Mouse (Mus musculus) liver (tissue): ENCODE measurements at regions not wholly inside any gene's neighbourhood (a gene's known extent, or its start where the extent isn't known, plus 50 kb on each side); places are given as distances from the start of the nearest gene placed in this dataset.

Experiments
- DNase-seq: peaks from one replicate; pipeline ENCODE4 v3.0.0-alpha.2; 2020; ENCODE audit warnings: mixed read lengths

GRCm38 (mm10) chr8:41648276-41648675 is 231.4 kb upstream of the Frg1 start:
- no peak for DNase-seq

GRCm38 (mm10) chr8:41644626-41645025 is 227.8 kb upstream of the Frg1 start:
- DNase-seq = no peak

- no peak for DNase-seq
Observed at GRCm38 (mm10) chr8:41623841-41624240, 207.0 kb upstream of the Frg1 start.

- DNase-seq = no peak
Observed at GRCm38 (mm10) chr8:41600255-41600654, 183.4 kb upstream of the Frg1 start.

DNA sequence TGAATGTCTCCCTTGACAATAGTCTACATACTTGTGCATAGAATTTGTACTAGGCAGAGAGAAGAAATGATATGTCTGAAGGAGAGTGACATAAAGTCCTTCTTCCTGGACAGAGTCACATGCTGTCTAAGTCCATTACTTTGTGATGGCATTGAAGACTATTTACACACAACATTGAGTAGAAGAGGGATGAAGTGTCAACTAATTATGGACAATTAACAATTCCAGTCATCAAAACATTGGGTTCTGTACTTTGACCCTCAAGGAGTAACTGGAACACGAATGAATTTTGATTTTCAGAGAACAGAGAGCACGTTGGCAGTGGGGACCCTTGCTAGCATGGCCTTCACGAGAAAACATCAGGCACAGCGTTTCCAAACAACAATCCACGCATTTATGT is 177.6 kb upstream of the Frg1 start:
- no peak for DNase-seq

- no peak for DNase-seq
Observed at GRCm38 (mm10) chr8:41593666-41594042, 176.8 kb upstream of the Frg1 start.

DNA sequence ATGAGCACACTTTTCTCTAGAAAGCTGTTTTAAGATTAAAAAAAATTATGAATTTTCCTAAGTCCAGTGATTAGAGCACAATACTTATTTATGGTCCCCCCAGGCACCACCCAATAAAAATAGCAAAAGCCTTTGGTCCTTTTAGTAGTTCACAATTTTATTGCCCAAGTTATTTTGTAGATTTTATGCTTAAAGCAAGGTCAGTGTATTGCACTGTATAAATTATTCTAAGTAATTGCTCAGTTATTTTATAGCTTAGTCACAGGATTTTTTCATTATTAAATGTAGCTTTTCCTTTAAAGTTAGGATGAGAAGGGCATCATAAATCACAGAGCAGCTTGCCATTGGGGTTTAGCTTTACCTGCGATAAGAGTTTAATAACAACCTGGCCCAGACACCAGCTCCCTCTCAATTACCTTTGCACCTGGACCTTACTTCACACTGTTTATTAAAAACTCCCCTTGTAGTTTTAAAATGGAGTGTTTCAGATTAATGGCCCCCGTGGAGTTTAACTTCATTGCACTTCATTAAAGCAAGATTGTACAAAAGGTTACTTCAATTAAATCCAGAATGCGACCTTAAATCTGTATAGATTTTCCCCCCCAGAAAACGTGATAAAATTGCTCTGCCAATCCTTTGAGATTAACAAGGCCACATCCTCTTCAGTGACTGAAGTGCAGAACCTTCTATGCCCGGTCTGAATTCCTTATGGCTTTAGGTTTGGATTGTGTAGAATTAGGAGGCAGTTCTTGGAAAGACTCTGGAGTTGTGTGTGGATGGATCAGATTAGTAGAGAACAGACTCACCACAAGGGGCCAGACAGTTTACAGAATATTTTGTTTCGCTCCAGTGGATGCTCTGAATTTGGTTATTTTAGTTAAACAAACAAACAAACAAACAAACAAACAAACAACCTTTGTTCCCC is 176.1 kb upstream of the Frg1 start:
- DNase-seq = no peak

DNA sequence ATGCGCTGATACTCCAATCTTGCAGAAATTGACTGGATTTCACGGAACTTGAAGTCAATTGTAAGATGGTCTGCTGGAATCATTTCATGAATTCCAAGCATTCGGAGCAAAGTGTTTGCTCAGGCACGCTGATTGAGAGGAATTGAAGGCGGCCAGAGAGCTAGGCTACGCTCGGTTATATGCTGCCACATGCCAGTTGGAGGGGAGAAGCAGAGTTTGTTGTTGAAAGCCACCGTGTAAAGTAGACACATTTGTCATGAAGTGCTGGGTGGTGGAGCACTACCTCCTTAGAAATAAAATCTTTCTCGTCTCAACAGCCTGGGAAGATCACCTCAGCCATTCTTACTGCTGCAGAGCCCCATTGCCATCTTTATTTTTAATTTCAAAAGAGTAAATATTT is 175.3 kb upstream of the Frg1 start:
- DNase-seq = no peak

GRCm38 (mm10) chr8:41588157-41588556 is 171.3 kb upstream of the Frg1 start:
- DNase-seq = no peak

DNA sequence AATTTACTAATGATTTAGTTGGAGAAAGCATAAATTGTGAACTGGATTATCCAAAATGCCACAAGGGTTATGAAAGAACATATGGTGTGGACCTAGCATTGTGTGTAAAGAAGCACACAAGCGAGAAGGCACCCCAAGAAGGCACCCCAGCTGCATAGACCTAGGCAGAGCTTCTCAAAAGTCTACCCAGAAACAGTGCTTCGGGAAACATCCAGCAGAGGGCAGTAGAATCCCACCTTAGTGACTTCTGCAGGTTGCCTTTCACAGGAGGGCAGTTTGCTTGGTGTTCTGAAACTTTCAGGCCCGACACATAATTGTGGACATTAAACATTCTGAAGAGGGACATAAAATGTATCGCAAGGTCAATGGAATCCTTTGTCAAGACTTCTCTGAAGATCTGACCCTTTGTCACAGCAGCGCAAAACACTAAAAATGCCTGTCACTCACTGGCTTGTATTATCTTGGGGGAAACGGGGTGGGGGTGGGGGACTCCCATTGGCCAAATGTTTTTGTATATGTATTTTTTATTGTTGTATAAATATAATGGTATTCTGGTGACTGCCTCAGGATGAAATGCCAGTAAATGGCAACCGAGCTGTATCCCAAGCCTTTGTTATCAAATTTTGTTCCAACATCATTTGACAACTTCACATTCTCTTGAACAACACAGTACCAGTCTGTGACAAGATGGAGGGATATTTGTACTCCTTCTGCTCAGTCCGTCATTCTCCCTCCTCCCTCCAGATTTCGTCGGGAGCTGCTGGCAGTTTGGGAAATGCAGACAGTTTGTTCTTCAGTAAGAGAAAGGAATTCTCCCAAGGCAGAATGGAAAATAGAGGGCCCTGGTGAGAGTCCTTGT is 156.4 kb upstream of the Frg1 start:
- peak; percentile 55 for DNase-seq

GRCm38 (mm10) chr8:41570566-41570965 is 153.7 kb upstream of the Frg1 start:
- no peak for DNase-seq

DNA sequence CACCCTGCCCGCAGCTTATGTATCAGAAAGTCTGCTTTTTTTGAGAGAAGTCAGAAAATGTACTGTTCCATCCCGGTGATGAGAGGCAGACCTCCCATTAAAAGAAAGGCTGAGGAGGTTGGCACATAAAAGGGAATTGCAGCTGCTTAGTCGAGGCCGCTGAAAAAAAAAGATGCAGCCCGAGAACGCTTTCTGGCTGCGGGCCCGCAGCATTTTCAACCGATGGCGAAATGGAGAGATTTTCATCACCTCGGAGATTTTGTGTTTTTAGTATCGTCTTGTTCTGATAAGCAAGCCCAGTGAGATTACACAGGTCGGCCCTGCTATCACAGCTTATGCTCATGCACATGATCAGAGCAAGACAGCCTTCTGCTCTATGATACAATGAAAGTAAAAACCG is 145.1 kb upstream of the Frg1 start:
- DNase-seq = no peak

- DNase-seq = no peak
Observed at GRCm38 (mm10) chr8:41556819-41557218, 139.9 kb upstream of the Frg1 start.

GRCm38 (mm10) chr8:41552747-41553534 is 136.1 kb upstream of the Frg1 start:
- DNase-seq = no peak

GRCm38 (mm10) chr8:41551925-41552414 is 135.1 kb upstream of the Frg1 start:
- DNase-seq = no peak

- DNase-seq = no peak
Observed at GRCm38 (mm10) chr8:41550095-41550420, 133.2 kb upstream of the Frg1 start.

DNA sequence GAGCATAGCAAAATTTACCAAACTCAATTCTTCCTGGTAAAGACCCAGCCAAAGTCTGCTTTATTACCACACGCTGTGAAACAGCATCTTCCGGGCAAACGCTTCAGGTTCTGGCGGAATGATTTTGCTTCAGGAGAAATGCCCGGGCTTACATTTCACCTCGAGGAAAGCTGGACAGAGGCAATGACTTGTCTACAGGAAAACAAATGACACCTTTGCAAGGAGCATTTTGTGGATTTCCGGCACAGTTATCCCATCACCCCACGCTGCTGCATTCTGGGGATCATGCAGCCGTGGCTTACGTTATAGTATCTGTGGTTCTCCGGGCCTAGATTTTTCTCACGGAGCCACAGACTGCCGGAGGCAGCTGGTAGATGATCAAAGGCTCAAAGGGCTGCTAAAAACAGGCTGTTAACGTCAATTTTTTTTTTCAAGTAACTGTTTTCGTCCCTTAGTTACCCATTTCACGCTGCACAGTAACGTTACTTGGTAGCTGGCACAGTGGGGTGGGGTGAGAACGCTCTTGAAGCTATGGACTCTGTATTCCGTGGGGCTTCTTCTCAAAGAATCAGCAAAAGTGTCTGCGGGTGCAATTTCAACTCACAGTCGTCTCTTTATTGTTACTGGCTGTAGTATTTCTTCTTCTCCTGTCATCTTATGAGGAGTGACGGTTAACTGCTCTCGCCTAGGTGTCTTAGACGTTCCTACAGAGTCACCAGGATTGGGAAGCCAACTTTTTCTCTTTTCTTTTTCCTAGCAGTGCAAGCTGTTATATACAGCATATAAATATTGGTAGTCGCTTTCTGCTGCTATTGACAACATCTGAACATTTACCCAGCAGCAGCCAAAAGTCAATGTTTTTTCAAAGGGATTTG is 132.6 kb upstream of the Frg1 start:
- no peak for DNase-seq

- DNase-seq = no peak
Observed at GRCm38 (mm10) chr8:41547730-41548368, 131.0 kb upstream of the Frg1 start.

GRCm38 (mm10) chr8:41532212-41532611 is 115.3 kb upstream of the Frg1 start:
- no peak for DNase-seq

DNA sequence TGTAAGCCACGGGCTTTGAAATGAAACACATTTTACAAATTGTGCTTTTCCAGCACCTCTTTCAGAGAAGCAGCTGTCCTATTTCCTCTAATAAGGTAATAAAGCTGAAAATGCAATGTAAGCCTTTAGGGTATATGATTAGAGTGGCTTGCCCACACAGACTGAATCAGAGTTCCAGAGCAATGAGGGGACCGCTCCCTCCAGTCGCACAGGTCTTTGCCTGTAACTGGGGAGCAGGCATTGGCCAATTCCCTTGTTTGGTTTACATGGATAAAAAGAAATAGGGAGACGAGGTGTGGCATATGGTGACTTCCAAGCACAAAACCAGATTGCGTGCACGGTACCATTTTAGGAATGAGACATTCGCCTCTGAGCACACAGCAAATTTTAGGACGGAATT is 112.7 kb upstream of the Frg1 start:
- no peak for DNase-seq

GRCm38 (mm10) chr8:41526283-41526682 is 109.4 kb upstream of the Frg1 start:
- no peak for DNase-seq

GRCm38 (mm10) chr8:41485163-41485562 is 68.3 kb upstream of the Frg1 start:
- no peak for DNase-seq
